Mouse (Mus musculus): ENCODE measurements around the gene Fgf15.

DNA sequence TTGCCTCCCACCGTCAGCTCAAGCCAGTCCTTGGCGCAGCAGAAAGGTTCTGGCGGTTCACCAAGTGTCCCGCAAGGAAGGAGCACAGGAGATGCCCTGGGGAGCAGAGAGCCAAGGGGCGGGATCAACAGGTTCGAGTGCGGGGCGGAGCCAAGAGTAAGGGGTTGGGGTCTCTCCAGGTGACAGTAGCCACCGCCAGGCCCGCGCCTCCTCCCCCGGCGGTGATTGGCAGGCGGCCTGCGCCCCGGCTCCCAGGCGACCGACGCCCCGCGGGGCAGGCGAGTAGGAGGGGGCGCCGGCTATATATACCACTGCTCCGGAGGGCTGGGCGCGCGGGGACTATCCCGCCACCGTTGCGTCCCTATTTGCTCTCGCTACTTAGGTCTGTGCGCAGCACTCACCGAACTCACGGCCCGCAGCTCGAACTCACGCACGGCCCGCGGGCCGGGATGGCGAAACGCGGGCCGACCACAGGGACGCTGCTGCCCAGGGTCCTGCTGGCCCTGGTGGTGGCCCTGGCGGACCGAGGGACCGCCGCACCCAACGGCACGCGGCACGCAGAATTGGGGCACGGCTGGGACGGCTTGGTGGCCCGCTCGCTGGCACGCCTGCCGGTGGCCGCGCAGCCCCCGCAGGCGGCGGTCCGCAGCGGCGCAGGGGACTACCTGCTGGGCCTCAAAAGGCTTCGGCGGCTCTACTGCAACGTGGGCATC is 35.1 kb upstream of the Fgf15 start:
- TF ChIP-seq CTCF (IDR thresholded peaks at IDR 0.05; ENCODE audit: extremely low read depth, insufficient read length, insufficient replicate concordance, low read depth, low read length), result no peak
- no peak for TF ChIP-seq POLR2A (IDR thresholded peaks at IDR 0.05; ENCODE audit: low read depth, low read length)
